Mouse (Mus musculus): ENCODE measurements around the gene Dtx3.
A peak's percentile ranks its signal among the peaks of the same experiment; 100 is the strongest.

DNA sequence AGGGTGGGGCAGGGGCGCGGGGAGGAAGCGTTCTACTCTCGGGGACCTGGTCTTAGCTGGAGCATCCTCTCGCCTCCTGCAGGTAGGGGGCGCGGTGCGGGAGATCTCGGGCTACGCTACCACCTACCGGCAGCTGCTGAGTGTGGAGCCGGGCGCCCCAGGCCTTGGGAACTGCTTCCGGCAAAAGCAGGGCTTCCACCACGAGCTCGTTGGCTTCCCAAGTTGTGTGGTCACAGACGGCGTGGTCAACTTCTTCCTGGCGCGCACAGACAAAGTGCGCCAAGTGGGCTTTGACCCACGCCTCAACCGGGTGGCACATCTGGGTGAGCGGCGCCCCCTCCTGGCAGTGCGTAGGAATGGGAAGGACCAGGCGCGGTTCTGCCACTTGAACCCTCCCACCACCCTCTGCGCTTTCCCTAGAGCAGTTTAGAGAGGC is 24.7 kb downstream of the Dtx3 start:
- TF ChIP-seq CTCF (IDR thresholded peaks at IDR 0.05; ENCODE audit: insufficient read depth, low read depth, low read length) (peak; percentile 97), POLR2A (IDR thresholded peaks at IDR 0.05; ENCODE audit: insufficient read depth, low read depth, low read length) (no peak)

All from olfactory bulb, adult 2 months (tissue).